Comparison of ENCODE assay signal across 8 mouse cellular contexts in genomic region chr7:12835193-12835671, GRCm38 (mm10). TPM values are rescaled to one million over a fixed set of nuclear protein-coding genes. Genes with fewer than 3 reads are reported as not detected.
DNase-seq lines count a peak whose midpoint lies in the region; ATAC-seq and TF ChIP-seq lines count a peak whose summit lies in the region.

No protein-coding gene starts in this region.

- peak overlapping the region; percentile 69 for H3K27ac ChIP-seq in forebrain, embryonic 15.5 days (replicated peaks)
- H3K27ac ChIP-seq in lung, embryonic 15.5 days = peak overlapping the region; percentile 74
- H3K27ac ChIP-seq in small intestine, adult 2 months (ENCODE audit: insufficient read depth, low read depth, low read length) = peak overlapping the region; percentile 60

- peak overlapping the region; percentile 74 for H3K9ac ChIP-seq in forebrain, embryonic 15.5 days (replicated peaks)
- H3K9ac ChIP-seq in lung, embryonic 15.5 days = peak overlapping the region; percentile 62

- ATAC-seq in forebrain, embryonic 15.5 days (replicated peaks) = peak; percentile 66
- ATAC-seq in lung, embryonic 15.5 days (ENCODE audit: borderline replicate concordance, extremely low read depth, low FRiP score, low TSS enrichment) = peak; percentile 43

- peaks cover 40% of the 10 kb centered on the region for H3K36me3 ChIP-seq in forebrain, embryonic 15.5 days
- H3K36me3 ChIP-seq in lung, embryonic 15.5 days = peaks cover 41% of the 10 kb centered on the region
- peaks cover 24% of the 10 kb centered on the region for H3K36me3 ChIP-seq in small intestine, adult 2 months (ENCODE audit: control insufficient read depth, insufficient read depth, low read length)

- H3K4me2 ChIP-seq in forebrain, embryonic 15.5 days (replicated peaks) = peak overlapping the region; percentile 66
- H3K4me2 ChIP-seq in lung, embryonic 15.5 days = peak overlapping the region; percentile 69

- 30% methylated on average over 13 of the region's 13 CpGs for WGBS in forebrain, embryonic 15.5 days
- 21% methylated on average over 13 of the region's 13 CpGs for WGBS in lung, embryonic 15.5 days
- 7% methylated on average over 13 of the region's 13 CpGs for WGBS in small intestine, adult 2 months

- H3K9me3 ChIP-seq in forebrain, embryonic 15.5 days = peaks cover 35% of the 10 kb centered on the region
- H3K9me3 ChIP-seq in lung, embryonic 15.5 days = peaks cover 26% of the 10 kb centered on the region; the same call in 1 of the 2 replicates

- H3K27me3 ChIP-seq in forebrain, embryonic 15.5 days = no peaks in the 10 kb centered on the region
- no peaks in the 10 kb centered on the region for H3K27me3 ChIP-seq in lung, embryonic 15.5 days
- H3K27me3 ChIP-seq in small intestine, adult 2 months (ENCODE audit: control insufficient read depth, insufficient read depth, low read length) = no peaks in the 10 kb centered on the region

- TF ChIP-seq POLR2A in brain, embryonic 14.5 days (IDR thresholded peaks at IDR 0.05; ENCODE audit: borderline replicate concordance, extremely low read depth, insufficient read depth, insufficient read length, poor library complexity, severe bottlenecking) = no peak
- no peak for TF ChIP-seq POLR2A in small intestine, adult 2 months (IDR thresholded peaks at IDR 0.05; ENCODE audit: low read depth, low read length)

- H3K4me3 ChIP-seq in forebrain, embryonic 15.5 days = peak overlapping the region; percentile 65
- H3K4me3 ChIP-seq in lung, embryonic 15.5 days = peak overlapping the region; percentile 61
- peak overlapping the region; percentile 81 for H3K4me3 ChIP-seq in small intestine, adult 2 months (ENCODE audit: low read depth, low read length)

- no peak for TF ChIP-seq CTCF in brain, embryonic 14.5 days (IDR thresholded peaks at IDR 0.05; ENCODE audit: borderline replicate concordance, extremely low read depth, insufficient read depth, insufficient read length)
- TF ChIP-seq CTCF in small intestine, adult 2 months (IDR thresholded peaks at IDR 0.05; ENCODE audit: extremely low read depth, insufficient read length, insufficient replicate concordance, low read depth, low read length) = no peak

- DNase-seq in ovary, postnatal 14 days (ENCODE audit: low spot score) = peak; percentile 10
- no peak for DNase-seq in ovary, adult 18-20 months (ENCODE audit: low spot score)
- DNase-seq in brain, embryonic 14.5 days (ENCODE audit: low read depth) = peak; percentile 43
- peak; percentile 7 to 11 for DNase-seq in kidney, adult 8-10 months
- no peak for DNase-seq in urinary bladder, postnatal 36 days (ENCODE audit: low spot score in 2 of 2)

- peaks cover 8% of the 10 kb centered on the region; the same call in 1 of the 2 replicates for H3K4me1 ChIP-seq in forebrain, embryonic 15.5 days
- H3K4me1 ChIP-seq in lung, embryonic 15.5 days = no peaks in the 10 kb centered on the region
- no peaks in the 10 kb centered on the region for H3K4me1 ChIP-seq in small intestine, adult 2 months (ENCODE audit: control insufficient read depth, insufficient read depth, insufficient read length, low read length)

RNA-seq across cellular contexts. Expression of gene Zfp110, which starts 0.7 kb away (rescaled TPM):
- polyA plus RNA-seq in brain, embryonic 14.5 days (2012; rRNA removed) = 11.4 and 13.4 TPM in 2 replicates
- polyA plus RNA-seq in forebrain, embryonic 15.5 days (2015; fragmentation: Nextera tagmentation; extraction: Ambion mirVana) = 40.2 and 44.1 TPM in 2 replicates
- 40.0 and 48.4 TPM in 2 replicates for polyA plus RNA-seq in lung, embryonic 15.5 days (2015; fragmentation: Nextera tagmentation; extraction: Ambion mirVana)
- polyA plus RNA-seq in small intestine, adult 2 months (2012; rRNA removed) = 3.3 and 5.3 TPM in 2 replicates

RNA-seq across cellular contexts. Expression of gene Zfp329, which starts 16.6 kb away (rescaled TPM):
- polyA plus RNA-seq in brain, embryonic 14.5 days (2012; rRNA removed) = 19.1 and 22.6 TPM in 2 replicates
- 28.9 and 30.2 TPM in 2 replicates for polyA plus RNA-seq in forebrain, embryonic 15.5 days (2015; fragmentation: Nextera tagmentation; extraction: Ambion mirVana)
- 12.5 and 14.2 TPM in 2 replicates for polyA plus RNA-seq in lung, embryonic 15.5 days (2015; fragmentation: Nextera tagmentation; extraction: Ambion mirVana)
- polyA plus RNA-seq in small intestine, adult 2 months (2012; rRNA removed) = 0.11 and 0.22 TPM in 2 replicates

RNA-seq across cellular contexts. Expression of gene Zscan18, which starts 31.8 kb away (rescaled TPM):
- polyA plus RNA-seq in brain, embryonic 14.5 days (2012; rRNA removed) = 21.8 and 25.6 TPM in 2 replicates
- polyA plus RNA-seq in forebrain, embryonic 15.5 days (2015; fragmentation: Nextera tagmentation; extraction: Ambion mirVana) = 21.3 and 22.7 TPM in 2 replicates
- polyA plus RNA-seq in lung, embryonic 15.5 days (2015; fragmentation: Nextera tagmentation; extraction: Ambion mirVana) = 6.0 and 6.6 TPM in 2 replicates
- 0.15 and 0.24 TPM in 2 replicates for polyA plus RNA-seq in small intestine, adult 2 months (2012; rRNA removed)

RNA-seq across cellular contexts. Expression of gene Zfp128, which starts 45.7 kb away (rescaled TPM):
- 9.4 and 10.5 TPM in 2 replicates for polyA plus RNA-seq in brain, embryonic 14.5 days (2012; rRNA removed)
- 8.0 and 8.8 TPM in 2 replicates for polyA plus RNA-seq in forebrain, embryonic 15.5 days (2015; fragmentation: Nextera tagmentation; extraction: Ambion mirVana)
- 4.9 and 5.2 TPM in 2 replicates for polyA plus RNA-seq in lung, embryonic 15.5 days (2015; fragmentation: Nextera tagmentation; extraction: Ambion mirVana)
- 0.15 TPM in 2 replicates for polyA plus RNA-seq in small intestine, adult 2 months (2012; rRNA removed)

Comparison
In these comparisons a context has a peak if more than half of its experiments do, and no peak if none do; other contexts are left out.
1. DNase-seq: peak in ovary, postnatal 14 days (single experiment), brain, embryonic 14.5 days (single experiment) and kidney, adult 8-10 months (2 of 2); none in ovary, adult 18-20 months (single experiment) and urinary bladder, postnatal 36 days (0 of 2).
2. RNA of gene Zfp329, which starts 16.6 kb away (polyA plus RNA-seq): 28.9 to 30.2 TPM in forebrain, embryonic 15.5 days, 19.1 to 22.6 TPM in brain, embryonic 14.5 days and 12.5 to 14.2 TPM in lung, embryonic 15.5 days; 0.11 to 0.22 TPM in small intestine, adult 2 months; every median in the first group is over 10 times any median in the second.
3. Peak in every context shown above with its lines, with median percentiles within 50 percentile points of each other: H3K27ac ChIP-seq and H3K4me3 ChIP-seq.